Mouse (Mus musculus) adrenal gland, adult 10 weeks (tissue): Measurements from ENCODE around the gene Evi2b. TPM values are rescaled to one million over a fixed set of nuclear protein-coding genes. Genes with fewer than 3 reads are reported as not detected.

Experiments
- polyA plus RNA-seq: library from polyadenylated mRNA; stranded (reverse); fragments of 350-450 nt; fragmentation: Illumina TruSeq; extraction: RNeasy Lipid Tissue Mini Kit (QIAGEN cat#74804); gene quantifications from one replicate; pipeline ENCODE4 v1.2.3, GENCODE M21; 2014; ENCODE audit warnings: low read depth, low replicate concordance

The Evi2b gene
- polyA plus RNA-seq, result 8.4 TPM

DNA sequence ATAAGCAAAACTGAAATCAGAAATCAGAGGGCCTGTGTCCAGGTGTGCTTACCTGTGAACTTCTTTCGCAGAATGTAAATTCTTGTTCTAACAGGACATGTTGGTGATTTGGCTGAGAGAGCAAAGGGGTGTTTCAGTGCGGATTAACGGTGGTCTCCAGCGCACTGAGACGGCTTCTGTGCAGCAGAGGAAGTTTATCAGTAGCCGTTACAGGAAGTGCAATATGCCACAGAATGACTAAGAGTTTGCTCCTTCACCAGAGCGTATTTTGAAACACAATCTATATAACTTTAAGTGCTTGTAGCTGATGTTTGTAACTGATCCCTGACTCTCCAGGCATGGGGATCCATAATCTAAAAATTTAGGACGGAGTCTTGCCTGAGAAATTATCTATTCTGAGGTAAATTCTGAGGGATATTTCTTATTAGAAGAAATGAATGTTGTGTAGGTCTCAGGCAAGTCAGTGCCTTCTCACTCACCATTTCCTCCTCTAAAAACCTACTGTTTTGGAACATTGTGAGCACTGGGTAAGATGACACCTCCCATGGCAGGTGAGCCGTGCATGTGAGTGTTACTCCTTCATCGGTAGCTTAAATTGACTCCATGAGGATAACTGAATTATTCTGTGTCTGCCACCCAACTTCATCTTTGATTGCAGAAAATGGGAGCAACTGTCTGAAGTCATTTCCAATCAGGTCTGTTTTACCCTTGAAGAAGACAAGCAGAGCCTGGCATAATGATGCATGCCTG, at the start of gene Evi2b:
Gene Evi2b (minus strand): TSS at position 203 of the 750 bp plus-strand sequence.

DNA sequence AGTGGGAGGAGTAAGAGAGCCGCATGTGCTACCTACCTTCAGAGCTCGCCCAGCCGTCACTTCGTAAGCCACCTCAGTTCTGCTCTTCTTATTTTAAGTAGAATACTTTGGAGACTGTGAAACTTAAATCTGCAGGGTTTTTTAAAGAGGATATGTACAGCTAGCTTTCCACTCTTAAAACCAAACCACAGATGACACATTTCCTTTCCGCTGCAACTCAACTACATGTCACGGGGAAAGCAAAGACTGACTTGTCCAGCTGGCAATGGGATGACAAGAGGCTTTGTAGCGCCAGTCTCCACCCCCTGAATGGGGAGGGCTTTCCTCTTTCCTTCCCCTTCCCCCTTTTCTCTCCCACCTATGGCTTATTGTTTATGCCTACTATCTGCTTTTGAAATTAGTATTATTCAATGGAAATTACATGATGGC, 6.8 kb upstream of the Evi2b start, which contains the start of the genes Evi2 and Evi2a:
Gene Evi2 (minus strand): TSS at position 257 of the 429 bp plus-strand sequence.
Gene Evi2a (minus strand): TSS at position 277 of the 429 bp plus-strand sequence.

DNA sequence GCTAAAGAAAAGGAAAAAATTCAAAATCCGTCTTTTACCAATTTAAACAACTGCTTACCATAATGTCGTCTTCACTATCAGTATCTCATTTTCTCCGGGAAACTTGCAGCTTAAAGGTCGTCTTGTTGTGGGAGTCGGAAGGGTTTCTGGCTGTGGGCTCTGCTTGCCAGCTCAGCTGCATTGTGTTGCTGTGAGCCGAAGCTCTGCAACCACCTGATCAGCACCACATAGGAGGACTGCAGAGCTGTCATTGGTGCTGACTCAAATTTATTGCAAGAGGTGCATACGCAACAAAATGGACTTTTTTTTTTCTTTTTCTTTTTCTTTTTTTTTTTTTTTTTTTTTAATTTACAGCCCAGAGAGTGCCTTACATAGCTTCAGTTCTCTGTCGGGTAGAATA, 19.7 kb downstream of the Evi2b start, which contains the start of gene Omg:
Gene Omg (minus strand): TSS at position 240 of the 400 bp plus-strand sequence.

Other genes with a start within 250 kb of the Evi2b start
- not detected for gene Gm9964, start 226.9 kb downstream of the Evi2b start, polyA plus RNA-seq
- gene Nf1, start 184.1 kb downstream of the Evi2b start, polyA plus RNA-seq, result 49.9 TPM
- gene Omg, start 19.7 kb downstream of the Evi2b start, polyA plus RNA-seq, result 30.3 TPM
- gene Evi2, start 6.8 kb upstream of the Evi2b start, polyA plus RNA-seq, result 0.35 TPM
- gene Evi2a, start 6.8 kb upstream of the Evi2b start, polyA plus RNA-seq, result 6.0 TPM
- gene Rab11fip4, start 67.5 kb upstream of the Evi2b start, polyA plus RNA-seq, result 0.41 TPM